Mouse (Mus musculus): ENCODE measurements around the gene Rab3ip. TPM values are rescaled to one million over a fixed set of nuclear protein-coding genes. Genes with fewer than 3 reads are reported as not detected.
A peak's percentile ranks its signal among the peaks of the same experiment; 100 is the strongest.

The Rab3ip gene
- polyA plus RNA-seq, 2 experiments from 2014 or later, result 12.1 to 15.9 TPM

DNA sequence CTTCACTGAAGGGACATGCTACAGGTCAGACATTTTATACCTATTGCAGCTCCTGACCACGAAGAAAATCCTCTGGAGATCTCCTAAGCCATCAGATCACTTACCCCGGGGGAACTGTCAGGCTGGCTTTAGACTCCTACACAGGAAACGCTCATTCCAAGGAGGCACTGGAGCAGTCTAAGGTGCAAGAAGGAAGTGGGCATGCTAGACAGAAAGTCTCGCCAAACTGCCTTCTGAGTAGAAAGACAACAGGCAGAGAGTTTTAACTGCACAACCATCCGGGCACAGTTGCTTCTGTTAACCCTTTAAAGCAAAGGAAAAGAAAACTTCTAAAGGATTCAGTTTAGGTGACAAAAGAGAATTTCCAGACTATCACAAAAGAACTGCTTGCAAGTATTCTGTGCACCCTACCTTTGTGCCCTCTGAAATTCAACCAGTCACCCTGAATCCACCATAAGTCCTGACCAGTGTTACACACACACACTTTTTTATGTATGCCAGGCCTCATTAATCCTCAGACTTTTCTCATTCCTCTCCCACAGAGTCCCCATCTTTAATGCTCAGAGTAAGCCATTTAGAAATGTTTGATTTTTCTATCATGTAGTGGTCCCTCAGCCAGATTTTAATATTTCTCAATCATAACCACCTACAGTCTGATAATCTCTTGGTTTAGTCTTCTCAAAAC, 7.4 kb upstream of the Rab3ip start:
- ATAC-seq, result no peak

DNA sequence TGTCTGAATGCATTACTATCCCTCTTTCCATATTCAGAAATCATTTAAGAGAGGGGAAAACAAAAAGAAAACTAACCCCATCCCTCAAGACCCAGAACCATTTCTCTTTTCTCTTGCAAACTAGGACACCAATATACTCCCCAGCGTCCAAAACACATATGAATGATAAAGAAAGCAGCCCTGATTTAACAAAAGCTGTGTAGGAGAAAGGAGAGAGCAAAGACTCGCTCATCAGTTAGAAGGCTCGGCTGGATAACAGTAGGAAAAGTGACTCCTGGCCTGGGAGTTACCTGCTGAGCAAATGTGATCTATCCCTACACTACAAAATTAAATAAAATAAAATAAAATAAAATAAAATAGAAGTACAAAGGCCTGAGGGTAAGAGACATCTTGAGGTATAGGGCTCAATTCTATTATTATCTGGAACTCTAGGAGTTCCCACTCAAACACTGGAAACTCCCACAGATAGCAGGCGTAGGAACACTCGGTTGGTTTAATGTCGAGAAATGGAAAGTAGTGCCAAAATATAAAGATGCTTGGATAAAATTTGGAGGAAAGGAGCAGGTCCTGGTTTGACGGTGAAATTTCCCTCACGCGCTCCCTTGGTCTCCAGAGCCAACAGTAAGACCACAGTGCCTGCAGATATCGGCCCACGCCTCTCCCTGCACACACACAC, 6.1 kb upstream of the Rab3ip start:
- no peak for ATAC-seq

DNA sequence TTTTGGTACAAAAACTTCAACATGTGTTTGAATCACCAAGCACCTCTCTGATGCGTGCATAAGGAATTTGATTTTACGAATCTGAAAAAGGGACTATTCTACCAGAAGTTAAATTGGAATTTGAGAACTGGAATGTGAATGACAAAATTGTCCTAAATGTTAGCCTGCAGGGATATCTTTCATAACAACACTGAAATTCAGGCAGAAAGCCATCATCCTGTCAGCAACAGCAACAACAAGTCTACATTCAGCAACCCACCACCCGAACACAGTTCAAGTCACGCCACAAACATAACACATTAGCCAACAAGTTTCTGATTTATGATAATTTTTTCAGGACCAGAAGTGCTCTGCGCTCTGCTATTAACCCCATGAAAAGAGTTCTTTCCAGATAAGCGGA, 4.6 kb upstream of the Rab3ip start:
- no peak for ATAC-seq

DNA sequence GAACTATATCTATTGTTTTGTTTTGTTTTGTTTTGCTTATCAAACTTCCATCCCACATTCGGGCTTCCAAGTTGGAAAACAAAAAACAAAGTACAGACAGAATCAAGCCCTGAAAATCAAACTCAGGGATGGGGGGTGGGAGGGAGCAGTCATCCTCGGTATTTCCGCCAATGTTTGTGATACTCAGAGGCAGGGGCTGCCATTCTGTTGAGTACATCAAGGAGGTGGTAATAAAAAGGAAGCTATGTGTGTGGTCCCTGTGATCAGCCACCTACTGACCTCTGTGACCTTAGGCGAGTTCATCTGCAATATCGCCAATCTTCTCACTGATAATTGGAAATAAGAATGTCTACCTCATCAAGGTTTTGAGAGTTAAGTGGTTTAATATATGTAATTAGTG, 317 bp upstream of the Rab3ip start:
- ATAC-seq, result peak; percentile 9

DNA sequence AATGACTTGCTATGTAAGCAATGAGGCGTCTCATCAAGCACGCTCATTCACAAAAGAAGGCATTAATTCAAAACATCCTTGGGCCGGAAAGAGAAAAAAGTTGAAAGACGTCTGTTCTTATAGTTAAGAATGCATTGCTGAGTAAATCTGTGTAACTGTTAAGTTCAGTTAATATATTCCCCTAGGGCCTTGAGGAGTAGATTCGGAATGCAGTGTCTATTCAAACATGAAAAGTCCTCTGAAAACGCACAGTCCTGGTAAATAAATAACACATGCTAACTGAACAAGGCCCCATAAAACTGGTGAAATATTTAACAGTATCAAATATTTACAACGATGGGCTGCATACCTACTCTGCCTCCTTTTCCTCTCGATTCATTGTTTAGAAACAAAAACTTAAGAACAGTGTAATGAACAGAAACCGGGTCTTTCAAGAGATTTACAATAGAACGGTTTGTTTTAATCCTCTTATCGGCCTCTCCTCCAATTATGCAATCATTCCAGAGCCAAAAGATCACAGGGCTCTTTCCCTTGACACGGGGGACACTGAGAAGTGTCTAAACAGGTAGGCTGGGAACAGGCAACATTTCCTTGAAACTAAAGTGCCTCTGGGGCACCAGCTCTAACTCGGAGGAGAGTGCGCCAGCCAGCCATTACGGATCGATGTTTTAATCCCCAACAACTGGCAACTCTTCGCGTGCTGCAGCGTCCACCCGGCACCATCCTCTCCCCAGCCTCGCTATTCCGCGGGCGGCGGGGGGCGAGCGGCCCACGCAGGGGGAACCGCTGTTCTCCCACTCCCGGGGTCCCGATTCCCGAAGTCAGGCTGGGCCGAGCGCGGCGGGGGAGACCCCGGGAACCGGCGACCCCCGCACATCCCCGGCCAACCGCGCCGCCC, 1.2 kb downstream of the Rab3ip start:
- ATAC-seq, result peak; percentile 21

DNA sequence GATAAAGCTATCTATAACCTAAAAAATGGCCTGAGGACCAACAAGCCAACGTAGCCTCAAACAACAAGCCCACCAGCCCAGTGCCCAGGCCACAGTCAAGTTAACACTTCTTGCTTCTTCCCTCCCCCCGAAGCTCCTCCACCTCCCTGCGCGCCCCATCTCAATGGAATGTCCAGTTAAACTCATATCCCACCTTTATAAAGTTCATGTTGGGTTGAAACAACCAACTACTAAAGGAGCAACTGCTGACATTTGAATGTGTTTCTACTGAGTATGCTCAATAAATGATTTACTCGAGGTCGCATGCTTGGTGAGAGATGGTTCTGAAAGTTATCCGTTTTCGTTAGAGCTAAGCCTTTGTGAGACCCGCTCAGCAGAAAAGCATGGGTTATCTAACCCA, 2.2 kb downstream of the Rab3ip start:
- ATAC-seq, result no peak

DNA sequence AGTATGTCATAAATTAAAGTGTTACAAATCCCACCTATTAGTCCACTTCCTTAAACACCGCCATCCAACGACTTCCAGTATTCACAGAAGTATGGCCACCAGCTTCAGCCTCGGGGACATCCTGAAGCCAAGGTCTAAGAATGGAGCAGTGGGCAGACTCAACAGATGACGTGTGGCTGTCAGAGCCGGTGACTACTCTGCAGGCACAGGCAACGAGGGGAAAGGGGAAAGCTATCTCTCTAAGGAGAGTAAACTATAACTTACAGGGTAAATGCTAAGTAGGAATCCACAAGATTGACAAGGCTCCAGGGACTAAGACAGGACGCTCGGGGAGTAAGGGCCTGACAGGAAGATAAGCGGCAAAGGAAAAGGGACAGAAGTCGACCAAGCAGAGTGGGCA, 5.6 kb downstream of the Rab3ip start:
- ATAC-seq, result no peak

DNA sequence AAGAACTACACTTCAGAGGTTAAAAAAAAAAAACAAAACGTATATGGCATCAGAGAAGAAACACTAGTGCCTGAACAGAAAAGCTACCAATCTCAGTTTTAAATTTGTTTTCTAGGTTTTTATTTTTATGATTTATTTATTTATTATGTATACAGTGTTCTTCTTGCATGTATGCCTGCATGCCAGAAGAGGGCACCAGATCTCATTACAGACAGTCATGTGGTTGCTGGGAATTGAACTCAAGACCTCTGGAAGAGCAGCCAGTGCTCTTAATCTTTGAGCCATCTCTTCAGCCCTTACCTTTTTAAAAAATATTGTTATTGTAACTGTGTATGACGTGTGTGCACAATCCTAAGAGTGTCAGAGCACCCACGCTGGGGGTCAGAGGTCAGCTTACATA, 6.4 kb downstream of the Rab3ip start:
- peak; percentile 38 for ATAC-seq

DNA sequence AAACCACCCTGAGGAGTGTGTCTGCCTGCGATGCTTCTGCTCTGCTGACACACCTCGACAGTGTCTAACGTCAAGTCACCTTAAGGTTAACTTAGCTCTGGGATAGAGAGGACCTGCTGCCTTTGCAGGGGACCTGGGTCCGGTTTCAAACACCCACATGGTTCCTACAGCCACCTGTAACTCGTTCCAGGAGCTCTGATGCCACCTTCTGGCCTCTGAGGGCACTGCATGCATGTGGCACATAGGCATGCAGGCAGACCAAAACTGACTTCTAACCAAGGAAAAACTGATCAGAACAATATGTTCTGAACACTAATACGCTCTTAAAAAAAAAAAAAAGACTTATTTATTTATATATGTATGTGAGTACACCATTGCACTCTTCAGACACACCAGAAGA, 7.5 kb downstream of the Rab3ip start:
- ATAC-seq, result no peak

DNA sequence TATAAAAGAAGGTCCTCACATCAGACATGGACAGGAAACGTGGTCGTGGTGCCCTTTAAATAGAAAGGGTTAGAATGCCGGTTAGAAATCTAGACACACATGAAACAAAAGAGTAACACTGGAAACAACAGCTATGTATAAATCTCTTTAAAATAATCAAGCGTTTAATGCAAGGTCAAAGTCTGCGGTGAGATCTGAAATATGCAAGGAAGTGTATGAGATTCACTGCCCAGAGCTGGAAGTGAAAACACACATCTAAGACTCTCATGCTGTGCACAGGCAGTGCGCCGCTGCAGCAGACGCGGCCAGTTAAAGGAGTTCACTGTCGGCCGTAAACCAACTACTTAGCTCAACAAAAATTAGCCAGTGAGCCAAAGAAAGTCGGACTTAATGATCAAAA, 15.5 kb downstream of the Rab3ip start:
- ATAC-seq, result no peak

DNA sequence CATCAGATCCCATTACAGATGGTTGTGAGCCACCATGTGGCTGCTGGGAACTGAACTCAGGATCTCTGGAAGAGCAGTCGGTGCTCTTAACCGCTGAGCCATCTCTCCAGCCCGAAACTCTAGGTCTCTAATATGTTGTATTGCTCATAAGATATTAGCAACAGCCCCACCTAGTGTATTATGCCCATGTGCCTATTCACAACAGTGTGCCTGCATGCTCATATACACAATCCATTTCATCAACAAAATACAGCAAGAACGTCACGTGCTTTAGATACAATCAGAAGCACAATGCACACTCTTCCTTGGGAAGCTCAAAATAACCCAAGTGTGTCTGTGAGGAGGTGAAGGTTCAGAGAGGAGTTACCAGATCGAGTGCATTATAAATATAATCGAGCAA, 16.8 kb downstream of the Rab3ip start:
- no peak for ATAC-seq

DNA sequence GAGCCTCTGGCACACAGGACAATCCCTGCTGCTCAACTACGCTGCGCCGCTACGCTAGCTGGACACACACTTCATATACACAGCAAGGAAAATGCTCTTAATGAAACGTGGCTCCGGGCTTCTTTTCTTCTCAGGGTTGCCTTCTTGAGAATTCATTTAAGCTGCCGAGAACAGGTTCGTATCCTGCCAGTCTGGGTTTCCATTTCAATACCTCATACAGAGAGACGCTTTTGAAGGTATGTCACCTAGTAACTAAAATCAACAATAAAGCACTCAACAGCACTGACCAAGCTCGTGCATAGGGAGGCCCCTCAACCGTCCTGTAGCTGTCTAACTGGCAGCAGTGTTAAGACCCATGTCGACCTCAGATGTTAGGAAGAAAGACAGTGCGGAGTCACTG, 18.2 kb downstream of the Rab3ip start:
- ATAC-seq, result no peak

DNA sequence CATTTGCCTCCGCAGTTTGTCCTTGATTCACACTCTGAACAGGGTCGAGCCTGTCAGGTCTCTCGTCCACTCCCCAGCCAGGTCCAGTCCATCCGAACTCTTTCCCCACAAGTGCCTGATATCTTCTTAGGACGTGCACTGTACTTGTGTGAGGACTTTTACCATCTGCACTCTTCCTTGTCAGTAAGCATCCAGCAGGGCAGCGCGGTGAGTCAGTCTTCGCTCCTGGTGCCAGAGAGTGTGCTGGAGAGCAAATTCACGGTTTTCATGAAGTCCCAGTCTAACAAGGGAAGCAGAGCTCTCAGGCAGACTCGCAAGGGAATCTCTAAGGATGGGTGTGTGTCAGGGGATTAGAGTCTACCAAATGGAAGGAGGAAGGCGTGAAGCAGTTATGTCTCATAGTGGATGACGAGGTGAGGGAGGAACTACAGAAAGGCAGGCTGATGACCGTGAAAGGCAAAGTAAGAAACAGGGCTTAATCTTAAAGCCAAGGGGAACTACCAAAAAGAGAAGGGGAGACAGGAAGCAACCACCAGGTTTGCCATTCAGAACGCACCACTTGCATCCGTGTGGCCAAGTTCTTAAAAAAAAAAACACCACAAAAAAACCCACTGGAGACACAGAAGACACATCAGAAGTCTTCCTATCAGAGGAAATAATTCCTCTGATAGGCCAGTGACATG, 18.9 kb downstream of the Rab3ip start:
- ATAC-seq, result peak; percentile 48

DNA sequence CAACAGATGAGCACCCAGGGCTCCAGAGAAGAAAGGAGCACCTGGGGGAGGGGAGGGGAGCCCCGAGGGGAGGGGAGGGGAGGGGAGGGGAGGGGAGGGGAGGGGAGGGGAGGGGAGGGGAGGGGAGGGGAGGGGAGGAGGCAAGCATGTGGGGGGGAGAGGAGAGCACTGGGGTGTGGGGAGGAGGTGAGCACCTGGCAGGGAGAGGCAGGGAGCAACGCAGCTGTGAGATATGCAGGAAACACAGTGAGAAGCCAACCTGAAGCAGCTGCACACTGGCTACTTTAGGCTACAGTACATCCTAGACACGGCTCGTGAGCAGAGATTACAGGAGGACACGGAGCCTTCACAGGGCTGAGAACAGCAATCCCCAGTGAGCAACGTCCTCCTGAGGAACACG, 19.6 kb downstream of the Rab3ip start:
- peak; percentile 24 for ATAC-seq

DNA sequence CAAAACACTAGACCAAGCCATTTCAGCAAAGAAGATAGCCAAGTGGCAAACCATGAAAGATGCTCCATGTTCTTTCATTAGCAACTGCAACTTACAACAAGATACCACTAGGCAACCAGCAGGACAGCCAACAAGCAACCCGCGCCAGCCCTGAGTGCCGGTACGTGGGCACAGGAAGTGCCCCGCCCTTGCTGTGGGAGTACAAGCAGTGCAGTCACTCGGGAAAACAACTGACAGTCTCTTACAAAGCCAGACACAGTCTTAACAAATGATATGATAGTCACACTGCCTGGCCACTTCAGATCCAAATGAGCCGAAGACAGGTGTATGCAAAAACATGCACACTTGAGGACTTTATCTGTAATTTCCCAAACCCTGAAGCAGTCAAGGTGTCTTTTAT, 20.1 kb downstream of the Rab3ip start:
- peak; percentile 77 for ATAC-seq

DNA sequence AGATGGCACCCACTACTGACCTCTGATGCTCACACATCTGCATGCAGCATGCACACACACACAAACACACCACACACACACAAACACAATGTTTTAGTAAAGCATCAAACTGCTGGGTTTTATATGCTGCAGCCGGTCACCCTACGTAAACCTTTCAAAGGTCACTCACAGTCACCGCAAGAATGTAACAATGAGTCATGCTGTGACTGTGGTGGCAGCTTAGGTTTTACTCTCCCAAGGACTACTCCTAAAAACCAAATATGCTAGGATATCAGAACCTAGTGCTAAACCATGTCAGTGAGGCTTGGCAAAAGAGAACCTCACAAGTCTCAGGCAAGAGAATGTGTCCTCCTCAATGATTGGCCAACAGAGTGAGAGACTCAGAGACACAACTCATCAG, 21.7 kb downstream of the Rab3ip start:
- ATAC-seq, result no peak

DNA sequence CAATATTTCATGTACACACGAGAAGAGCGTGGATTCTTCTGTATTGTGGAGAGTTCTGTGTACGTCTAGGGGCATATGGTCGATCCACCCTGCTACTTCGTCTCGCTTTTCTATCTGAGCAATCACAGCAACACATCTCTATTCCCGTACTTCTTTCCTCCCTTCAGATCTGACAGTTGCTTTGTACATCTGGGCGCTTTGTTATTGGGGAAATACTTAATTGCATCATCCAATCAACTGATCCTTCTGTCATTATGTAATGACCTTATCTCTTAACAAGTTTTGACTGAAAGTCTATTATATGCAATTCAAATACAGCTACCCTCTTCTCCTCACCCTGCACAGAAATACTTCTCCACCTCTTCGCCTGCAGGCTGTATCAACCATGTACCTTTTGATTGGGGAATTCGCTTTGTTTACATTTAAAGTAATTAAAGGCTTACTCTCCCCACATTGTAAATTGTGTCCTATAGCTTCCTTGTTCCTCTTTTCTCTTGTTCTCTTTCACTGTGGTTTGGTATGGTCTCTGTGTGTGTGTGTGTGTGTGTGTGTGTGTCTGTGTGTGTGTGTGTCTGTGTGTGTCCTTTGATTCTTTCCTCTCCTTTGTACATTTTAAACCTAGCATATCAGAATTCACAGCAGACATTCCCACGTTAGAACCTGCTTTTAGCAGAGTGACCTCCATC, 24.0 kb downstream of the Rab3ip start:
- ATAC-seq, result no peak

DNA sequence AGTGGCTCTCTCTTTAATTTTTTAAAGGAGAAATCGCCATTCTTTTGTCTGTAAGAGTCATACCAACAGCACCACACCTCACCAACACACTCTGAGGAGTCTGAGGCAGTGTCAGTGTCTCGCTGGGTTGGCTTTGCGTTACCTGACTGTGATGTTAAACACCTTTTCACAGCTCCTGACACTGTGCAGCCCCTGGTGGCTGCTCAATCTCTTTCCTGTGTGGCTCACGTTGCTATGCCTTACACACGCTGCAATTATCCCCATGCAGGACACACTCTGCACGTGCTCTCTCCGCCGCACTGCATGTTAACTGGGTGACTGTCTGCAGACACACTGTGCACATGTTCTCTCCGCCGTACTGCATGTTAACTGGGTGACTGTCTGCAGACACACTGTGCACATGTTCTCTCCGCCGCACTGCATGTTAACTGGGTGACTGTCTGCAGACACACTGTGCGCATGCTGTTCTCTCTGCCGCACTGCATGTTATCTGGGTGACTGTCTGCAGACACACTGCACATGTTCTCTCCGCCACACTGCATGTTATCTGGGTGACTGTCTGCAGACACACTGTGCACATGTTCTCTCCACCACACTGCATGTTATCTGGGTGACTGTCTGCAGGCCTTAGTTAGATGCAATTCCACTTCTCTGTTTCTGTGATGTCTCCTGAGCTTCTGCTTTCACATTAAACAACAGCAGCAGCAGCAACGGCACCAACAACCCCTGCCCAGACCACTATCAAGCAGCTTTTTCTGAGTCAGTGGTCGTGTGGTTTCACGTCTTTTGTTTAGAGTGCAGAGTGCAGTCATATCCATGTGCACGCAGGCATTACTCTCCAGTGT, 26.7 kb downstream of the Rab3ip start:
- ATAC-seq, result peak; percentile 26

DNA sequence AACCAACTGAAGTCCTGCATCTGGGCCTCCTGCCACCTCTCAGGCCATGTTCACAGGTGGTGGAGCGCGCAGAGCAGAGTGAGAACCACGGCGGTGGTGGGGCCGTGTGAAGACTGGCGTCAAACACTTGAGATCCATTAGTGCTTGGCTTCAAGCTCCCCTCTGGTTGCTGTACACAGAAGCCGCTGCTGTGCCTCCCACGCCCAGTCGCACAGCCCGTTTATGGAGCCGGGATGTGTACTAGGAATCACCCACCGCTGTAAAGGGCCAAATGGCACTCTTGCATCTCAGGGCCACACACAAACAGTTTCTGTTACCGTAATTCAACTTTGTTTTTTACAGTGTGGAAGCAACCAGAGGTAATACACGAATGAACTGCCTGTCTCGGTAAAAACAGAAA, 28.4 kb downstream of the Rab3ip start:
- ATAC-seq, result peak; percentile 22

DNA sequence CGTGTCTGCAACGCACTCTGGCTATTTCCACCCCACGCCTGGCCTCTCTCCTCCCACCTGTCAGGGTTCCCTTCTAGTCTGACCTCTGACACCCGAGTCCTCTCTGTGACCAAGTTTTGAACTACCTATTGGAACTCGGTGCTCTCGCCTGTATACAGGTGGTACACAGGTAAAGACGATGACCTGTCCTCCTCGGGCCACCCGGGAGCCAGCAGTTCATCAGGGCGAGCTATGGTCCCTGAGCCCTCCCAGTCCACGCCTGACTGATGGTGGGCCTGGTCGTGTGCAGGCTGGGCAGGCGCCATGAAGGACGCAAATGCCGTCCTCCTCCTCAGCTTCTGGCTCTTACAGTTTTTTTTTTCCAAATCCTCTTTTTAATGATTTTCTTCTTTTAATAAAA, 29.2 kb downstream of the Rab3ip start:
- no peak for ATAC-seq

DNA sequence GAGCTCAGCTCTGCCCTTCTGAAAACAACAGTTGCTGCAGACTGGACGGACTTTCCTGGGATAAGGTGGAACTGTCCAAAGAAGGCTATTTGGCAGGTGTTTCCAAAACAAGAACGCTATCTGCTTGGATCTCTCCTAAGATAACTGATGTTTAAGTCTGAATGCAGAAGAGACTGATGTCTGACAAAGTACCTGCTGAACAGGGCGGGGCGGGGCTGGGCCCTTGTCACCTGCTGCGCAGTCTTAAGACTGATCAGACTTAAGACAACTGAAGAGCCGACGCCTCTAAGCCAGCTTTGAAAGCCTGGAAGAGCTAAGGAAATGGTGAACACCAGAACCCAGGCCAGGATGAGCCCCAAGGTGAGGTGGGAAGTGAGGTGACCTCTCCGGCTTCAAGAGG, 29.9 kb downstream of the Rab3ip start:
- ATAC-seq, result no peak

Measured in CD4-positive, CD25-positive, alpha-beta regulatory T cell, adult 4 months (primary cell).